Mouse (Mus musculus) heart, postnatal 0 days (tissue): ENCODE results near the gene Ndufa11.

Source experiments
- CTCF ChIP-seq: IDR thresholded peaks from 2 replicates; pipeline ENCODE4 v1.5.1; 2016; ENCODE audit warnings: antibody characterized with exemption, control low read depth, low read depth
- EP300 ChIP-seq: IDR thresholded peaks from 2 replicates; pipeline ENCODE4 v1.6.1; 2016; ENCODE audit warnings: antibody characterized with exemption, low read depth

DNA sequence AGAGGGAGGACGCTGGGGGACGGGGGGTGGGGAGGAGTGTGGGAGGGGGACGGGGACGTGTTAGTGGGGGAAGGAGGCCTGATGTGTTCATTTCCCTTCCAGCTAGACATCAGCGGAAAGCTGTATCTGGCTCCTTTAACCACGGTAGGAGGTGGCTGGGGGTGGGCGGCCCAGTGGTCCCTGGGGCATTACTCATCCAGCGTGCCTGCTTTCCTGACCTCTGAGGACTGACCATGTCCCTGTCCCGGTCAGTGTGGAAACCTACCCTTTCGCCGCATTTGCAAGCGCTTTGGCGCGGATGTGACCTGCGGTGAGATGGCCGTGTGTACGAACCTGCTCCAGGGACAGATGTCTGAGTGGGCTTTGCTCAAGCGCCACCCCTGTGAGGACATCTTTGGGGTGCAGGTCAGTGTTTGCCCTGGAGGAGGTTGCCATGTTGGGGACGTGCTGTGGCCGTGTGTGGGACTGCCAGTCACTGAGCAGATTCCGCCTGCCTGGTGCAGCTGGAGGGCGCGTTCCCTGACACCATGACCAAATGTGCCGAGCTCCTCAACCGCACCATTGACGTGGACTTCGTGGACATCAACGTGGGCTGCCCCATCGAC, 50.1 kb downstream of the Ndufa11 start:
- TF ChIP-seq CTCF (no peak), EP300 (no peak)
